Mouse (Mus musculus) heart, embryonic 16.5 days (tissue): ENCODE measurements around the gene Abraxas2. TPM values are rescaled to one million over a fixed set of nuclear protein-coding genes. Genes with fewer than 3 reads are reported as not detected.

ENCODE experiments used
- ATAC-seq: fragments of 200-750 bp; cut with Nextera tagmentation; replicated peaks from 2 replicates; pipeline ENCODE4 v1.8.0; 2017; ENCODE audit warnings: moderate number of reproducible peaks; ENCODE audit not compliant: insufficient read depth, low FRiP score; ENCODE audit errors: extremely low read depth
- H3K27ac ChIP-seq: fragments of 300-500 bp; sonication (generic); 2 replicates; pipeline ENCODE4 v1.5.1; 2014; ENCODE audit warnings: mild to moderate bottlenecking, low read length, control low read depth, moderate library complexity
- H3K27me3 ChIP-seq: fragments of 300-500 bp; sonication (generic); 2 replicates; pipeline ENCODE4 v1.6.1; 2014; ENCODE audit warnings: low read length, mixed read lengths; ENCODE audit not compliant: control insufficient read depth, insufficient read depth
- H3K36me3 ChIP-seq: fragments of 300-500 bp; sonication (generic); 2 replicates; pipeline ENCODE4 v1.6.1; 2014; ENCODE audit not compliant: control insufficient read depth, insufficient read depth
- H3K4me1 ChIP-seq: fragments of 300-500 bp; sonication (generic); 2 replicates; pipeline ENCODE4 v1.6.1; 2014; ENCODE audit warnings: low read length, mixed read lengths; ENCODE audit not compliant: control insufficient read depth, insufficient read depth
- H3K4me2 ChIP-seq: fragments of 300-500 bp; sonication (generic); 2 replicates; pipeline ENCODE4 v1.6.1; 2014; ENCODE audit warnings: low read depth, mild to moderate bottlenecking, control low read depth, low read length
- H3K4me3 ChIP-seq: fragments of 300-500 bp; sonication (generic); 2 replicates; pipeline ENCODE4 v1.5.1; 2014; ENCODE audit warnings: mild to moderate bottlenecking, control low read depth, low read length
- H3K9ac ChIP-seq: fragments of 300-500 bp; sonication (generic); 2 replicates; pipeline ENCODE4 v1.6.1; 2014; ENCODE audit warnings: low read length, control low read depth
- H3K9me3 ChIP-seq: fragments of 300-500 bp; sonication (generic); replicated peaks from 2 replicates; pipeline ENCODE4 v1.6.1; 2016; ENCODE audit warnings: low read length; ENCODE audit not compliant: control insufficient read depth
- WGBS: fragments of 180-500 bp; shearing (Covaris S2); extraction: QIAGEN DNeasy Blood & Tissue Kit; methylation state at CpG from one replicate; pipeline ENCODE4 v1.1.7; 2014; 5-methylcytosine and 5-hydroxymethylcytosine counted together
- polyA plus RNA-seq: library from polyadenylated mRNA; unstranded; fragments of >200 nt; fragmentation: Nextera tagmentation; extraction: Ambion mirVana; gene quantifications from 2 replicates; pipeline ENCODE4 v1.2.1, GENCODE M21; 2015

Abraxas2 gene
- polyA plus RNA-seq, 1 experiment from 2014 or later = 30.0 TPM

DNA sequence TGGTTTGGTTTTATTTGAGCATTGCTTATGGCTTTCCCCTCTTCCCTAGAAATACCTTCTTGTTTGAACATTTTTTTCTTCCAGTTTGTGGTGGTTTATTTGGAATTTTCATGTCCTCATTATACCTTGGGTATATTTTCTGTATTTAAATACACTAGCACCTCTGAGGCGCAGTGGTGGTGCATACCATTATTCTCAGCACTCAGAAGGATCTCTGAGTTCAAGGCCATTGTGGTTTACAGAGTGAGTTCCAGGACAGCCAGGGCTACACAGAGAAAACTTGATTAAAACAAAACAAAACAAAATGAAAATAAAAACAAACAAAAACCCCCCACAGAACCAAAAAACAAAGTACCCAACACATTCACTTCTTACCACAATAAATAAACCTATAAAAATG is 74.3 kb downstream of the Abraxas2 start:
- ATAC-seq = no peak
- 86% methylated on average over 1 of the region's 1 CpGs for WGBS

More for the DNA sequence above, 74.3 kb downstream of the Abraxas2 start:
- no peak overlapping the region for H3K4me2 ChIP-seq
- H3K9me3 ChIP-seq = no peaks in the 10 kb centered on the region
- H3K27ac ChIP-seq = no peak overlapping the region
- H3K4me3 ChIP-seq = no peak overlapping the region
- H3K36me3 ChIP-seq = no peaks in the 10 kb centered on the region
- H3K9ac ChIP-seq = no peak overlapping the region
- peaks cover 10% of the 10 kb centered on the region for H3K4me1 ChIP-seq
- H3K27me3 ChIP-seq = no peaks in the 10 kb centered on the region

Other genes with a start within 250 kb of the Abraxas2 start
- 23.7 and 25.1 TPM in 2 replicates for gene Lhpp, start 248.6 kb upstream of the Abraxas2 start, polyA plus RNA-seq
- gene Fam53b, start 45.3 kb upstream of the Abraxas2 start, polyA plus RNA-seq = 16.4 and 21.8 TPM in 2 replicates
- gene Eef1akmt2, start 6.6 kb upstream of the Abraxas2 start, polyA plus RNA-seq = 35.1 and 43.0 TPM in 2 replicates
- gene Zranb1, start 71.9 kb downstream of the Abraxas2 start, polyA plus RNA-seq = 7.0 and 9.2 TPM in 2 replicates